In genomic region chrX:8132017-8132976, GRCm38 (mm10) we compare ENCODE assay signal across 8 mouse cellular contexts. TPM values are rescaled to one million over a fixed set of nuclear protein-coding genes. Genes with fewer than 3 reads are reported as not detected.
DNase-seq lines count a peak whose midpoint lies in the region; ATAC-seq and TF ChIP-seq lines count a peak whose summit lies in the region.

Wdr13 (minus strand) TSS chrX:8132892.

- ATAC-seq in embryonic facial prominence, embryonic 14.5 days (ENCODE audit: low read depth) = peak; percentile 85
- ATAC-seq in limb, embryonic 14.5 days (ENCODE audit: low FRiP score, low read depth) = peak; percentile 88
- peak; percentile 90 for ATAC-seq in midbrain, postnatal 0 days (ENCODE audit: low FRiP score)

- H3K9ac ChIP-seq in embryonic facial prominence, embryonic 14.5 days (ENCODE audit: low read depth, low read length) = peak within 1 kb of the TSS; percentile 70
- H3K9ac ChIP-seq in limb, embryonic 14.5 days (ENCODE audit: low read depth, low read length, severe bottlenecking) = peak within 1 kb of the TSS; percentile 51
- H3K9ac ChIP-seq in midbrain, postnatal 0 days (replicated peaks; ENCODE audit: low read length, poor library complexity, severe bottlenecking) = peak within 1 kb of the TSS; percentile 63

- H3K36me3 ChIP-seq in embryonic facial prominence, embryonic 14.5 days (ENCODE audit: control insufficient read depth, insufficient read depth, low read length) = peaks cover 10% of the 10 kb centered on the region; the same call in 1 of the 2 replicates
- 0 out of 2 replicates have a peak, but pooled peaks cover 5% of the 10 kb centered on the region for H3K36me3 ChIP-seq in limb, embryonic 14.5 days (ENCODE audit: control insufficient read depth, insufficient read depth, low read length)
- 0 out of 2 replicates have a peak, but pooled peaks cover 8% of the 10 kb centered on the region for H3K36me3 ChIP-seq in midbrain, postnatal 0 days (ENCODE audit: insufficient read depth, low read length)

- peak within 1 kb of the TSS; percentile 57 for H3K4me2 ChIP-seq in embryonic facial prominence, embryonic 14.5 days (ENCODE audit: low read depth, low read length)
- H3K4me2 ChIP-seq in limb, embryonic 14.5 days (replicated peaks; ENCODE audit: low read depth, low read length, severe bottlenecking) = peak within 1 kb of the TSS; percentile 53
- peak within 1 kb of the TSS; percentile 41 for H3K4me2 ChIP-seq in midbrain, postnatal 0 days (ENCODE audit: low read depth, low read length, poor library complexity, severe bottlenecking)

- peak; percentile 21 for TF ChIP-seq CTCF in midbrain, postnatal 0 days (IDR thresholded peaks at IDR 0.05)

- 16% methylated on average over 33 of the region's 40 CpGs for WGBS in embryonic facial prominence, embryonic 14.5 days
- 18% methylated on average over 36 of the region's 40 CpGs for WGBS in limb, embryonic 14.5 days
- WGBS in midbrain, postnatal 0 days = 21% methylated on average over 39 of the region's 40 CpGs

- no peaks in the 10 kb centered on the region for H3K4me1 ChIP-seq in embryonic facial prominence, embryonic 14.5 days (ENCODE audit: control insufficient read depth, insufficient read depth, low read length)
- no peaks in the 10 kb centered on the region for H3K4me1 ChIP-seq in limb, embryonic 14.5 days (ENCODE audit: control insufficient read depth, insufficient read depth, low read length)
- H3K4me1 ChIP-seq in midbrain, postnatal 0 days (ENCODE audit: insufficient read depth, low read length) = no peaks in the 10 kb centered on the region; the same call in 1 of the 2 replicates

- peak; percentile 95 for DNase-seq in 3T3-L1 (ENCODE audit: low read depth, low spot score)
- peak; percentile 54 to 69 for DNase-seq in adrenal gland, postnatal 4 days (ENCODE audit: low spot score in 2 of 2)
- peak; percentile 94 for DNase-seq in embryonic facial prominence, embryonic 14.5 days (ENCODE audit: low spot score)
- peak; percentile 89 for DNase-seq in heart, adult 8-10 months (ENCODE audit: low spot score)
- peak; percentile 94 for DNase-seq in kidney, adult 9 months
- peak; percentile 87 for DNase-seq in limb, embryonic 14.5 days (ENCODE audit: low spot score)
- DNase-seq in midbrain, postnatal 0 days (ENCODE audit: low spot score) = peak; percentile 93
- DNase-seq in spleen, postnatal 14 days (ENCODE audit: low spot score in 2 of 2) = peak; percentile 78 to 81

- H3K27ac ChIP-seq in embryonic facial prominence, embryonic 14.5 days (replicated peaks; ENCODE audit: low read depth, low read length) = peak within 1 kb of the TSS; percentile 92
- peak within 1 kb of the TSS; percentile 83 for H3K27ac ChIP-seq in limb, embryonic 14.5 days (replicated peaks; ENCODE audit: low read depth, low read length)
- H3K27ac ChIP-seq in midbrain, postnatal 0 days (ENCODE audit: low read depth, low read length) = peak within 1 kb of the TSS; percentile 93

- H3K27me3 ChIP-seq in embryonic facial prominence, embryonic 14.5 days (replicated peaks; ENCODE audit: control insufficient read depth, insufficient read depth, low read length) = no peaks in the 10 kb centered on the region
- H3K27me3 ChIP-seq in limb, embryonic 14.5 days (ENCODE audit: control insufficient read depth, insufficient read depth, low read length) = no peaks in the 10 kb centered on the region
- no peaks in the 10 kb centered on the region for H3K27me3 ChIP-seq in midbrain, postnatal 0 days (ENCODE audit: insufficient read depth, low read length)

- peak; percentile 22; the same call in 1 of the 2 replicates for TF ChIP-seq POLR2A in limb, embryonic 14.5 days (IDR thresholded peaks at IDR 0.05; ENCODE audit: borderline replicate concordance, extremely low read depth, insufficient read depth, insufficient read length)

- H3K9me3 ChIP-seq in embryonic facial prominence, embryonic 14.5 days (ENCODE audit: control insufficient read depth, low read length) = no peaks in the 10 kb centered on the region
- H3K9me3 ChIP-seq in limb, embryonic 14.5 days (ENCODE audit: control insufficient read depth, low read length) = no peaks in the 10 kb centered on the region
- no peaks in the 10 kb centered on the region for H3K9me3 ChIP-seq in midbrain, postnatal 0 days (ENCODE audit: low read length)

- peak within 1 kb of the TSS; percentile 56 for H3K4me3 ChIP-seq in embryonic facial prominence, embryonic 14.5 days (ENCODE audit: low read depth, low read length)
- H3K4me3 ChIP-seq in limb, embryonic 14.5 days (replicated peaks; ENCODE audit: low read length) = peak within 1 kb of the TSS; percentile 52
- H3K4me3 ChIP-seq in midbrain, postnatal 0 days (ENCODE audit: low read depth, low read length) = peak within 1 kb of the TSS; percentile 45

RNA-seq across cellular contexts. Expression of gene Wdr13, which starts in this region (rescaled TPM):
- total RNA-seq in adrenal gland, postnatal 4 days (2021) = 10 to 100 TPM; 68.3 to 76.5 TPM
- 19.3 and 21.8 TPM in 2 replicates for polyA plus RNA-seq in embryonic facial prominence, embryonic 14.5 days (2014; fragmentation: Nextera tagmentation; extraction: Ambion mirVana)
- 10 to 100 TPM; 34.2 to 48.2 (median 41.0) TPM for total RNA-seq in heart, adult 8-10 months (2022)
- 90.6 and 127 TPM in 2 replicates for polyA plus RNA-seq in limb, embryonic 14.5 days (2012; rRNA removed)
- polyA plus RNA-seq in limb, embryonic 14.5 days (2014; fragmentation: Nextera tagmentation; extraction: Ambion mirVana) = 18.7 and 19.7 TPM in 2 replicates
- 324 and 337 TPM in 2 replicates for total RNA-seq in midbrain, postnatal 0 days (2014; rRNA removed)
- polyA plus RNA-seq in midbrain, postnatal 0 days (2015; fragmentation: Nextera tagmentation; extraction: Ambion mirVana) = 59.9 and 60.4 TPM in 2 replicates

Comparison
In these comparisons a context has a peak if more than half of its experiments do, and no peak if none do; other contexts are left out.
1. Peak in every context shown above with its lines: DNase-seq, ATAC-seq, H3K4me3 ChIP-seq and H3K27ac ChIP-seq.